Mouse (Mus musculus): ENCODE results near the gene Stx19.

The Stx19 gene

GRCm38 (mm10) chr16:62814491-62814890 is at the start of gene Stx19:
Stx19 (plus strand) TSS chr16:62814676.
- no peak for DNase-seq (ENCODE audit: low spot score in 2 of 2)

- no peak for DNase-seq (ENCODE audit: low spot score in 2 of 2)
These were observed 41.0 kb upstream of the Stx19 start for GRCm38 (mm10) chr16:62773462-62773861.

GRCm38 (mm10) chr16:62776034-62776433 is 38.4 kb upstream of the Stx19 start:
- DNase-seq (ENCODE audit: low spot score in 2 of 2): no peak

- no peak for DNase-seq (ENCODE audit: low spot score in 2 of 2)
These were observed 36.2 kb upstream of the Stx19 start for GRCm38 (mm10) chr16:62778282-62778681.

- DNase-seq (ENCODE audit: low spot score in 2 of 2): no peak
These were observed 32.2 kb upstream of the Stx19 start for GRCm38 (mm10) chr16:62782229-62782628.

GRCm38 (mm10) chr16:62786621-62787331 is 27.7 kb upstream of the Stx19 start, which contains the start of gene Nsun3:
Nsun3 (minus strand) TSS chr16:62786818.
- peak; percentile 89 to 93 for DNase-seq (ENCODE audit: low spot score in 2 of 2)

GRCm38 (mm10) chr16:62796608-62797007 is 17.9 kb upstream of the Stx19 start:
- no peak for DNase-seq (ENCODE audit: low spot score in 2 of 2)

- DNase-seq (ENCODE audit: low spot score in 2 of 2): no peak
These were observed 15.7 kb upstream of the Stx19 start for GRCm38 (mm10) chr16:62798808-62799207.

- DNase-seq (ENCODE audit: low spot score in 2 of 2): no peak
These were observed 15.1 kb upstream of the Stx19 start for GRCm38 (mm10) chr16:62799426-62799825.

- DNase-seq (ENCODE audit: low spot score in 2 of 2): no peak
These were observed 14.6 kb upstream of the Stx19 start for GRCm38 (mm10) chr16:62799839-62800238.

- DNase-seq (ENCODE audit: low spot score in 2 of 2): no peak
These were observed 9.9 kb upstream of the Stx19 start for GRCm38 (mm10) chr16:62804621-62805020.

- no peak for DNase-seq (ENCODE audit: low spot score in 2 of 2)
These were observed 7.1 kb upstream of the Stx19 start for GRCm38 (mm10) chr16:62807249-62807979.

GRCm38 (mm10) chr16:62810855-62811254 is 3.6 kb upstream of the Stx19 start:
- no peak for DNase-seq (ENCODE audit: low spot score in 2 of 2)

- DNase-seq (ENCODE audit: low spot score in 2 of 2): no peak
These were observed 686 bp upstream of the Stx19 start for GRCm38 (mm10) chr16:62813790-62814189.

GRCm38 (mm10) chr16:62822472-62822871 is 8.0 kb downstream of the Stx19 start:
- no peak for DNase-seq (ENCODE audit: low spot score in 2 of 2)

- DNase-seq (ENCODE audit: low spot score in 2 of 2): peak in 1 of 2 experiments; percentile 11
These were observed 11.9 kb downstream of the Stx19 start for GRCm38 (mm10) chr16:62826156-62827001.

- no peak for DNase-seq (ENCODE audit: low spot score in 2 of 2)
These were observed 17.6 kb downstream of the Stx19 start for GRCm38 (mm10) chr16:62832027-62832426.

- DNase-seq (ENCODE audit: low spot score in 2 of 2): peak; percentile 35 to 50
These were observed 18.0 kb downstream of the Stx19 start for GRCm38 (mm10) chr16:62832481-62832880.

- DNase-seq (ENCODE audit: low spot score in 2 of 2): no peak
These were observed 19.7 kb downstream of the Stx19 start for GRCm38 (mm10) chr16:62834016-62834735.

- DNase-seq (ENCODE audit: low spot score in 2 of 2): no peak
These were observed 30.9 kb downstream of the Stx19 start for GRCm38 (mm10) chr16:62845341-62845740.

- peak; percentile 94 for DNase-seq (ENCODE audit: low spot score in 2 of 2)
These were observed 32.2 kb downstream of the Stx19 start, which contains the start of gene Arl13b for GRCm38 (mm10) chr16:62846498-62847312. Arl13b (minus strand) TSS chr16:62847040.
